Mouse (Mus musculus) mouse trophoblast stem cell (cell line): ENCODE results near the gene Col6a3.

Experiments used
- in situ Hi-C, 2 experiments: fragments of 300-500 bp; cut with MseI, MboI; formaldehyde crosslinking; loops; 2 replicates in 1 of 2; 3 replicates in 1 of 2; pipeline ENCODE4 v1.15.1; 2025

Col6a3 gene

DNA sequence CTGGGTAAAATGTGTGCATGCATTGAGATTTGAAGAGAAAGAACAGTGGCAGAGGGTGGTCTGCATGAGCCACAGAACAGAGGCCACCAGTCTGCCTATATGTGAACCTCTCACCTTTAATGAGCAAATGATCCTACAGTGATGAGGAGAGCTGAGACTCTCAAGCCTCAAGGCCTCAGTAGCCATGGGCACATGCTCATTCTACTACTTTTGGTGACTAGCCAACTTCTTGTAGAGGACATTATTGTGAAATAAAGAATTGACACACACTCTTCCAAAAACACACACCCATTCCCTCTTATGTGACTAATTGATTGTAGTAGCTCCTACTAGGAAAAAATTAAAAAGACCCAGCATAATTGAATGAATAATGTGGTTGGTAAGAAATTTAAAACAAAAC is 120.0 kb downstream of the Col6a3 start:
- in situ Hi-C loops = no loop called here

DNA sequence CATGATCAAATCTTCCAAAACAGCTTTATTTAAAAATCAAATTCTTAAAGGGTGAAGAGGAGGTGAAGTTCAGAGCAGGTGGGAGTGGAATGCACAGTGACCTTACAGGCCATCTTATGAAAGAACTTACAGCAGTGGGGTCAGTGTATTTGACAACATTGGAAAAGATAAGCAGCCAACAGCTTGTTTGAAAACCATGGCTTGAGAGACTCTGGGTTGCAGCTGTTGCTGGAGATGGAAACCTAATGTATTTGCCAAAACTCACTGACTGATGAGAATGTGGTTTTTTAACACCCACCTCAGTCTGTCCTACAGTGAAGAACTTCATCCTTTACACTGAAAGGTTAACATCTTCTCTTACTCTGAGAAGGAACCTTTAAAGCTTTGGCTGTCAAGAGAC is 120.4 kb downstream of the Col6a3 start:
- in situ Hi-C loops = no loop called here

GRCm38 (mm10) chr1:90722021-90722420 is 121.8 kb downstream of the Col6a3 start:
- in situ Hi-C loops = no loop called here

DNA sequence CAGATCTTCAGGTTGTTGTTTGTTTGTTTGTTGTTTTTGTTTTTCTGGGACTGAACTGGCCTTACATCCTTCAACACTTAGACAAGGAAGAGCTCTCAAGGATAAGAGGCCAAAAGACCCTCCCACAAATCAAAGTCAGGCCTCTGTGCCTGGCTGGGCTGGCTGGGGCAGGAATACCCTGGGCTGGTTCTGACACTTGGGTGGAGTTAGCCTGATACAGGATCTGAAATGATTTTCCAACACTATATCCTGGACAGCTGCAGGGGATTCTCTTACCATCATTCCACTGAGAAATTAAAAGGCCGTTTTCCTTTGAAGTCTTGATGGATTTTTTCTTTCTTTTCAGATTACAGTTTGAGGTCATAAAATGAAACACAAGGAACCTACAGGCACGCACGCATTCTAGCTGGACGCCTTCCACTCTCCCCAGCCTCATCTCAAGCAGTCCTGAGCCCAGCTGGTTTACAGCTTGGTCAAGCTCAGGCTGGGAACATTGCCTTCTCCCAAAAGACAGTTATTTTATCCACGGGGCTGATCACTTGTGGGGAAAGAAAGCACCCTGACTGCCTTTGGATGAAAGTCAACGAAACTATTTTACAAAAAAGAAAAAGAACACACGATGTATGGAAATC is 123.0 kb downstream of the Col6a3 start:
- in situ Hi-C loops = no loop called here

DNA sequence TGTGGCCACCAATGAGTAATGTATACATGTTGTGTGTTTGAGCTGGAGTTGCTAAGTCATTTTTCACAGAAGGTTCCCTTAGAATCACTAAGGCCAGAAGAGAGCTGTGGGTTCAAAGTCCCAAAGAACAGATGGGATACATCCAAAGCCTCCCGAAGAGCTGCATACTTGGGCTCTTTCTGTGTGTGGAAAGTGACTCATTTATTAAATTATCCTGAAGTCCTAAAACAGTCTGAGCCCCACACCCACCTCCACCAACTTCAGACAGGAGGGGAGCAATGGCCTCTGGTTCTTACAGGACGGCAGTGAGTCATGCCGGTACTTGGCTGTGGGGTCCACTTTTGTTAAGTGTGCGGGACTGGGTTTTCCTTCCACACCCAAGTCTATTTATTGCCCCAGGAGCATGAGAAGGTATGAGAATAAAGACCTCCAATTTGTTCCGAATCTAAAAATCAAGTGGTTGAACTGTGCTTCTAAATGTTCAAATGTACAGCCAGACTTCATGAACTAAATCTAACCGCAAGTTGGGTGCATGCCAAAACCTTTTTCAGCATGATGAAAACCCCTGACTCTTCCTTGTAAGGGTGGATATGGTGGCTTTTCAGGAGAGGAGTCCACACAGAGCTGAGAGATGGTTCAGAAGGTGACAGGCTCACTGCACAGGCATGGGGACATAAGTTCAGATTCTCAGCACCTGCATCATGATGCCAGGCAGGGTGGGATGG is 124.8 kb downstream of the Col6a3 start:
- in situ Hi-C loops = no loop called here

- in situ Hi-C loops = no loop called here
Measured at GRCm38 (mm10) chr1:90716258-90716657, 127.5 kb downstream of the Col6a3 start.
